Mouse (Mus musculus) heart, embryonic 10.5 days (tissue): Measurements from ENCODE around the gene Taldo1. TPM values are rescaled to one million over a fixed set of nuclear protein-coding genes. Genes with fewer than 3 reads are reported as not detected.
A peak's percentile ranks its signal among the peaks of the same experiment; 100 is the strongest.

Experiments used
- DNase-seq: peaks from one replicate; pipeline ENCODE4 v3.0.0-alpha.2; 2017; ENCODE audit warnings: low spot score
- H3K27ac ChIP-seq: fragments of 300-500 bp; sonication (generic); 2 replicates; pipeline ENCODE4 v1.5.1; 2016; ENCODE audit warnings: mild to moderate bottlenecking
- H3K27me3 ChIP-seq: fragments of 300-500 bp; sonication (generic); 2 replicates; pipeline ENCODE4 v1.6.1; 2016; ENCODE audit warnings: mild to moderate bottlenecking; ENCODE audit not compliant: poor library complexity, insufficient read depth, severe bottlenecking
- H3K36me3 ChIP-seq: fragments of 300-500 bp; sonication (generic); 2 replicates; pipeline ENCODE4 v1.6.1; 2016; ENCODE audit warnings: mild to moderate bottlenecking, moderate library complexity
- H3K4me1 ChIP-seq: fragments of 300-500 bp; sonication (generic); 2 replicates; pipeline ENCODE4 v1.6.1; 2016; ENCODE audit warnings: mild to moderate bottlenecking
- H3K4me3 ChIP-seq: fragments of 300-500 bp; sonication (generic); 2 replicates; pipeline ENCODE4 v1.5.1; 2016; ENCODE audit warnings: mild to moderate bottlenecking, moderate library complexity
- H3K9me3 ChIP-seq: fragments of 300-500 bp; sonication (generic); 2 replicates; pipeline ENCODE4 v1.6.1; 2016; ENCODE audit warnings: mild to moderate bottlenecking, moderate library complexity
- WGBS: fragments of 180-500 bp; shearing (Covaris S2); methylation state at CpG from one replicate; pipeline ENCODE4 v1.1.7; 2016; 5-methylcytosine and 5-hydroxymethylcytosine counted together
- polyA plus RNA-seq: library from polyadenylated mRNA; unstranded; fragments of >200 nt; fragmentation: Nextera tagmentation; extraction: Ambion mirVana; gene quantifications from 2 replicates; pipeline ENCODE4 v1.2.1, GENCODE M21; 2016

The Taldo1 gene
- polyA plus RNA-seq, 1 experiment from 2014 or later: 285 TPM

DNA sequence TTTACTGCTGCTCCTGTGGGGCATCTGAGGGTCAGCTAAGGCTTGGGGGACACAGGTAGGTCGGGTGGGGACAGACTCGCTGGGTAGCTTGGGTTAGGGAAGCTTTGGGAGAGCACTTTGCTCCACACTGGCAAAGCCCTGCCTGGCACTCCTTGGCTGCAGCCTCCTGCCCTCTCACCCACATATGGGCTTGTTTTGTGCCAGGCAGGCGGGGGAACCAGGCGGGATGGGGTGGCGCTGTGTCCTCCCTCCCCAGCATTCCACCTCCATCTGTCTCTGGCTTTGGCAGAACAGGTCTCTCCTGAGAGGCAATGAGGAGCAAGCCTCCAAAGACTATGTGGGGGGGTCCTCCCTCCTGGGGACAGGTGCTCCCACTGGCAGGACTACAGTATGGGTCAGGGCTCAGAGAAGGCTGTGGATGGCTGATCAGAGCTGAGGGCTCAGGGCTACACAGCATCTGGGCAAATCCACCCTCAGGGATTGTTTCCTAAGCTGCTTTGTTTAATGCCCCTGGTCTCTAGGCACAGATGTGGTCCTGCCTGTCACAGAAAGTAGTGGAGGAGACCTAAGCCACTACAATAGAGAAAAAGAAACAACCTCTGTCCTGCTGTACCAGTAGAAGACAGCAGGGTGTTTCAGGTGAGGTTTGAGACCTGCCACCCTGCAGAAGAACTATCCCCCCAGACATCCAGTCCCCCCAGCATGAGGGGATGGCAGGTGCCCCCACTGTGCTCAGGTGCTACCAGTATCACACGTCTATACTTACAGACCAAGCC lies 40.9 kb downstream of the Taldo1 start:
- Histone ChIP-seq H3K4me1 (peaks cover 76% of the 10 kb centered on the region), H3K4me3 (no peak overlapping the region), H3K27ac (no peak overlapping the region), H3K36me3 (peaks cover 37% of the 10 kb centered on the region), H3K27me3 (no peaks in the 10 kb centered on the region), H3K9me3 (no peaks in the 10 kb centered on the region)
- 89% methylated on average over 6 of the region's 6 CpGs for WGBS
- DNase-seq: no peak

DNA sequence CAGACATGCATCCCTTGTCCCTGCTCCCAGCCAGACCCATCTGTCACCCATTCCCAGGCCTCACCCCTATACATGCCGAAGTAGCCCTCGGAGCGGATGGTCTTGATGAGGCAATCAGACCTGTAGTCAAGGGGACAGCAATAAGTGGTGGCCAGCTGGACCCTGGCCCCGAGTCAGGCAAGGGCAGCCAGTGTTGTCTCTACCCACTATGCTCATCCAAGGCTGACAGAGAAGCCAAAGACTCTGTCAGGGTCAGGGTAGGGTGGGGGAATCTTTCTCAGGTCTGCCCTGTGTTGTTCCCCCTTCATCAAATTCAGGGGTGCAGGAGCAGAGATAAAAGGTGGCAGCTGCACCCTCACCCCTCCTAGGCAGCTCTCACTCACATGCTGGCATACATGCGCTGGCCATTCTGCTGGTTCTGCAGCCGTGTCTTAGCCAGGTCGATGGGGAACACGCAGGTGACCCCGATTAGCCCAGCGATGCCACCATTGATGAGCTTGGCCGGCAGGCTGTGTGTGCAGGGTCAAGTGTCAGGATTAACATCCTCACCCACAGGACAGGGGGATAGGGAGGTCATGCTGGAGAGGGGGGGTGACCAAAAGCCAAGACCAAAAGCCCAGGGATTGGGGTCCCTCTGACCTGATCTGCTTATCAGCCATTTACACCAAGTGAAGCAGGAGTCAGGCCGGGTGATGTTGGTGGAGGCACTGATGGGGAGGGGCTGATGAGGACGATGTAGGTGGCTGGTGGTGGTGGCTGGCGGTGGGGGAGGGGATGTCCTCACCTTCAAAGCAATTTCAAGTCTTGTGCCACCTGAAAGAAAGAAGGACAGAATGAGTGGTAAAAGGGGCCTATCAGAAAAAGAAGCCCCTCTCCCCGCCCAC lies 41.8 kb downstream of the Taldo1 start:
- Histone ChIP-seq H3K27ac (peak overlapping the region; percentile 77), H3K36me3 (peaks cover 45% of the 10 kb centered on the region), H3K4me1 (peaks cover 68% of the 10 kb centered on the region), H3K4me3 (peak overlapping the region; percentile 63), H3K27me3 (no peaks in the 10 kb centered on the region), H3K9me3 (no peaks in the 10 kb centered on the region)
- no peak for DNase-seq
- WGBS: 75% methylated on average over 15 of the region's 15 CpGs

DNA sequence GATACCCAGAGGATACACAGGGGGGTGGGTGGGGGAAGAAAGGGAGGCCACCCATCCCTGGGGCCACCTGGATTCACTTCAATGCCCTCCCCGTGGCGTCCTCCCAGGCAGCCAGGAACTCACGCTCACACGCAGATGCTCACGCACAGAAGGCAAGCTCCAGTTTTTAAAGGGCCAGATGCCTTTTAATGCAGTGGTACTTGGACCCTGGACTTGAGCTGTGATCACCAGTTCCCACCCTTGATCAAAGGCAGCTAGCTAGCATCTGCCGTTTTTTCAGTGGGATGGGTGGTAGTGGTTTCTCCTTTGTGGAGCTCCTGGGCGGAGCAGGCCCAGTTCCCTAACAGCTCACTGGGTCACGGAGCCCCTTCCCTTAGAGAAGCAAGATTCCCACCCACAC lies 42.5 kb downstream of the Taldo1 start:
- peaks cover 52% of the 10 kb centered on the region for H3K36me3 ChIP-seq
- H3K27ac ChIP-seq: peak overlapping the region; percentile 77
- no peak for DNase-seq
- 17% methylated on average over 8 of the region's 8 CpGs for WGBS
- H3K4me3 ChIP-seq: peak overlapping the region; percentile 63
- H3K27me3 ChIP-seq: no peaks in the 10 kb centered on the region
- peaks cover 61% of the 10 kb centered on the region for H3K4me1 ChIP-seq
- no peaks in the 10 kb centered on the region for H3K9me3 ChIP-seq

DNA sequence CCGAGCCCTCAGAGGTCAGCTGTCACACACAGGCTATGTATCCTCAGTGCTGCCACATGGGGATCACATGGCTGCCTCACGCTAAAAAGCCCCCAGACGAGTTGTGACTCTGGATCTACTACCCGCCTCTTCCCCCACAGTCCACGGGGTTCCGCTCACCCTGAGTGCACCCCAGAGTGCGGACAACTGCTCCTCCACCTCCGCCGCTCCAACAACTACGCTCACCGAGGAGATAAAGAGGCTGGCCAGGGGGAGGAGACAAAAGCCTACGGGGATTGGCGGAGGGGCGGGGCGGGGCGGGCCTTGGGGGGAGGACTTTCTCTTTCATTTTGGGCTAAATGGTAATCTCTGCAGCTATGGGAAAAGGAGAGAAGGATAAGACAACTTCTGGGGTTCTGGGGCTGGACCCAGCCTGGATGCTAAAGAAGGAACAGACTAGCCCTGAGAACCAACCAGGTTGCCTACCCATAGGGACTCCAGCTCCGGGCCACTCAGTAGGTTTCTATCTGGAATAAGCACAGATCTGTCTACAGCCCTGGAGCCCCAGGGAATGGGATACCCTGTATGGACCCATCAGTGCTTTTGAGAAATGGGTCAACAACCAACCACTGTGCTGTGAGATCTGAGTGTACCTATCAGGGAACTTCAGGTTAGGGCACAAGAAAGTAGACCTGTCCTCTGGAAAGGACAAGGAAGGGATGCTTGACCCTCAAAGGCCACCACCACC lies 43.3 kb downstream of the Taldo1 start:
- H3K36me3 ChIP-seq: peaks cover 59% of the 10 kb centered on the region
- 4% methylated on average over 17 of the region's 17 CpGs for WGBS

DNA sequence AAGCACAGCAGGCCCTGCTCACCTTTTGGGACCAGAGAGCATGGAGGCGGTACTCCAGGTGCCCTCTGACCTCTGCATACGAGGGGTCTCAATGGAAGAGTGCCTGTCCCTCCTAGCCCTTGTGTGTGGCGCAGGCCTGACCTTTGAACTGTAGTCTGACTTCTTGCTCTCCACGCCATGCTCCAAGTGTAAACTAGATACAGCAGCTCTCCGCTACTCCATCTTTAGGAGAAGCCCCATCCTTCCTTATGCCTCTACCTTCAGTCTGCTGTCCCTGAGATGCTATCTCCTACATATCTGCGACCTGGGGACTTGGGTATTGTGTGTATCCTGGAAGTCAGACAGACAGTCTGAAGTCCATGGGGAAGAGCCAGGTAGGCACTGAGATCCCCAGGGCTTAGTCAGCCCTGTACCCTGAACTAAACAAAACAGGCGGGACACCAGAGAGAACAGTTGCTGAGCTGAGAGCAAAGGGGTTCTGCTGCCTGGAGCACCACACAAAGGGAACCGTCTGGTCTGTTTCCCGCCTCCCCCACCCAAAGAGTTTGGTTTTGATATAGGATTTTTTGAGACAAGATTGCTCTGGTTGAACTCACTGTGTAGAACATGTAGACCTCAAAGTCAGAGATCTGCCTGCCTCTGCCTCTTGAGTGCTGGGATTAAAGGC lies 44.0 kb downstream of the Taldo1 start:
- Histone ChIP-seq H3K36me3 (peaks cover 59% of the 10 kb centered on the region), H3K27ac (no peak overlapping the region)

More for the DNA sequence above, 43.3 kb downstream of the Taldo1 start:
- no peaks in the 10 kb centered on the region for H3K9me3 ChIP-seq
- DNase-seq: peak; percentile 90
- H3K4me3 ChIP-seq: peak overlapping the region; percentile 63
- H3K4me1 ChIP-seq: peaks cover 54% of the 10 kb centered on the region
- no peaks in the 10 kb centered on the region for H3K27me3 ChIP-seq
- H3K27ac ChIP-seq: peak overlapping the region; percentile 77

DNA sequence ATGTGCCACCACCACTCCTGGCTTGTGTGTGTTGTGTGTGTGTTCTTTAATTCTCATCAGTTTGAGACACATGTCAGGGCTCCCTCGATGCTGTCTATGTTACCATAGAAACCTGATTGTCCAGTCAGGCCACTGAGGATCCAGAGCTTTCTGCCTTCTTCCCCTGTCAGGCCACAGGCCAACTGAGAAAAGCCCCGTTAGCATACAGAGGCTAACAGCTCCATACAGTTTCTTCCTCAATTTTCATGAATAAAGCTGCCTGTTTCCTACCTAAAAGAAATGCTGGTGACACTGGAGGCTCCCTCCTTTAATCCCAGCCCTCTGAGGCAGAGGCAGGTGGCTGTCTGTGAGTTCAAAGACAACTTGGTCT lies 44.5 kb downstream of the Taldo1 start:
- H3K4me1 ChIP-seq: peaks cover 59% of the 10 kb centered on the region
- H3K27ac ChIP-seq: peak overlapping the region; percentile 87
- H3K36me3 ChIP-seq: peaks cover 59% of the 10 kb centered on the region
- no peaks in the 10 kb centered on the region for H3K9me3 ChIP-seq
- DNase-seq: no peak
- H3K27me3 ChIP-seq: no peaks in the 10 kb centered on the region
- H3K4me3 ChIP-seq: peak overlapping the region; percentile 69
- 59% methylated on average over 2 of the region's 2 CpGs for WGBS

More for the DNA sequence above, 44.0 kb downstream of the Taldo1 start:
- Histone ChIP-seq H3K4me1 (peaks cover 54% of the 10 kb centered on the region), H3K9me3 (no peaks in the 10 kb centered on the region), H3K27me3 (no peaks in the 10 kb centered on the region), H3K4me3 (peak overlapping the region; percentile 63)
- DNase-seq: no peak
- 76% methylated on average over 9 of the region's 9 CpGs for WGBS

DNA sequence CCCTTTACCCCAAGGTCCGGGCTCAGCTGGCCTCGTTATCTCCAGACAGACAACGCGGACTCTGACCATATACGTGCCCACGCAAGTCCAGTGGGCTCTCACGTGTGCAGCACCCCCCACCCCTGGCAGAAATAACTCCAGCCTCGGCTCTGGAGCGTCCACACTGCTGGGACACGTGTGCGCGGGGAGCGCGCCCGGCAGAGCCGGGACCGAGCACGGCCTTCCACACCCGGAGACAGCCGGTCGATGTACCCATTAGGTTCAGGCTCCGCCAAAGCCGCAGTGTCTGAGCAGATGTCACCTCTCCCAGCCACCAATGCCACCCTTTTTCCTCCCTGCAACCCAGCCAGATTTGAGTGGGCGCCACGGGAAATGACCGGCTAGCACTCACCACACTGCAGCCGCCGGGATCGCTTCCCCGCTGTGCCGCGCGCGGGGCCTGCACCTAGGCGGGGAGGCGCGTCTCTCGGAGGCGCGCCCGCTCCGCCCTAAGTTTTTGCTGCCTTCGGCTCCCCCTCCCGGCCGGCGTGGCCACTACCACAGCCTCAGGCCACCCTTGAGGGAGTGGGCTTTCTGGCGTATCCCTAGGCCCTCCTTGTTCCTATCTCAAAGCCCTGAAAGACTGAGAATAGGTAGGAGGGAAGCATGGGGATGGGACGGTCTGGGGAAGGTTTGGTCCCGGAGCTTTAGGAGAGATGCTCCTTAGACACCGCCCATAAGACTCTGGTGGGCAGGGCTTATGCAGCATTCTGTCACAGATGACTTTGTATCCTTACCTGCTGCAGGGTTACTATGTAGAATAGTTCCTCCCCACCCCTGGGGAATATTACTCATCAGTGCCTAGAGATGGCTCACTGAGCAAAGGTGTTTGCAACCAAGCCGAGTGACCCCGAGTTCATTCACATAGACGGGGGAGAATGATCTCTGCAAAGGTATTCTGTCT lies 45.5 kb downstream of the Taldo1 start, which contains the start of gene Slc25a22:
Slc25a22 (minus strand) TSS at position 715 of the 943 bp plus-strand sequence.
- Histone ChIP-seq H3K4me1 (peaks cover 69% of the 10 kb centered on the region), H3K9me3 (no peaks in the 10 kb centered on the region), H3K27me3 (no peaks in the 10 kb centered on the region), H3K36me3 (peaks cover 59% of the 10 kb centered on the region), H3K4me3 (peak within 1 kb of the TSS; percentile 69), H3K27ac (peak within 1 kb of the TSS; percentile 87)
- 5% methylated on average over 53 of the region's 53 CpGs for WGBS
- DNase-seq: peak; percentile 92

DNA sequence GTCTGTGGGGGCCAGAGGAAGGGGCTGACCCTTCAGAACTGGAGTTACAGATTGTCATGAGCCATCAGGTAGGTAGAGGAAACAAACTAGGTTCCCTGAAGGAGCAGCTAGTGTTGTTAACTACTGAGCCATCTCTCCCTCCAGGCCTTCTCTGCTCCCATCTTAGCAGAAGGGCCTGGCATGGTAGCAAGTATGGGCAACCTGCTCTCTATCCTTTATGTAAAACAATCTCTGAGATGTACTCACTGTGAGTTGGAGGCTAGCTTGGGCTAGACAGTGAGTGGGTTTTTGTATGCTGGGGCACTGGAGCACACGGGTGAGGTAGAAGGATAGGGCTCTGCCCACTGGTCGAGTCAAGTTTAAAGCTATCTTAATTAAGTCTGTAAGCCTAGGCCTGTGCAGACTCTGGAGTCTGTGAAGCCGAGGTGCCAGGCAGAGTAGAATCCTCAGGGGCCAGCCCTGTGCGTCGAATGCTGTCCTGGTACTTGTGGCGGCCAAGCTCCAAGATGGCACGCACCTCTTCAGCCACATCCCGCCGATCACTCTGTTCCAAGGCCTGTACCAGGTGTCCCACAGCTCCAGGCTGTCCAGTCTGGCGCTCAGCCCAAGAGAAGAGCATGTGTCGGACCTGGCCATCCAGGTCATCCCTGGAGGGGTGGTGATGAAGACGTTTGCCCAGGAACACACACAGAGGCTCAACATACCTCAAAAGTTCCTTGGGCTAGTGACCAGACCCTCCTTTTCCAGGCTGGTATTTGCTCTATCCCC lies 46.4 kb downstream of the Taldo1 start:
- no peak overlapping the region for H3K27ac ChIP-seq
- no peaks in the 10 kb centered on the region for H3K27me3 ChIP-seq
- H3K9me3 ChIP-seq: no peaks in the 10 kb centered on the region
- H3K36me3 ChIP-seq: peaks cover 52% of the 10 kb centered on the region
- no peak for DNase-seq
- H3K4me1 ChIP-seq: peaks cover 71% of the 10 kb centered on the region
- H3K4me3 ChIP-seq: no peak overlapping the region
- 92% methylated on average over 12 of the region's 12 CpGs for WGBS

DNA sequence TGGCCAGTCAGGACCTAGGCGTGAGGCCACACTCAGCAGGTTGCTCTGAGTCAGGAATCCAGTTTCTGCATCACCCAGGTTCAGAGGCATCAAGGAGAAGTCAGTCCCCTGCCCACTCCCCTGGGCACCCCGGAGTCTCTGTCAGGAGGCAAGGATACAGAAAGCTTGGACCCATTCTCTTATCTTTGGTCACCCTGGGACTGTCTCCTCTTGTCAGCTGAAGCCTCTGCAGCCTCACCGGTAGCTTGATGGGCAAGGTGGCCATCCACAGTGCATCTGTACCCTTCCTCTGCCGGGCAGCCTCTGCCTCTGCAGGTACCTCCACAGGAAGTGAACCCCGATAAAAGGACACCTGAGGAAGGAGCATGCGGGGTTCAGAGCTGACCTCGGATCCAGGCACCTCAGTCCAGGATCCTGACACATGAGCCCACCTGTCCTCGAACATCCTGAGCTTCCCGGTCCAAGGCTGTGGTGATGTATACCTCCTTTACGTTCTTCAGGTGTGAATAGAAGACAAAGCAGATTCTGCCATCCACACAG lies 47.2 kb downstream of the Taldo1 start:
- Histone ChIP-seq H3K4me3 (no peak overlapping the region), H3K9me3 (no peaks in the 10 kb centered on the region), H3K36me3 (peaks cover 47% of the 10 kb centered on the region), H3K27ac (no peak overlapping the region), H3K4me1 (peaks cover 67% of the 10 kb centered on the region), H3K27me3 (no peaks in the 10 kb centered on the region)
- WGBS: 92% methylated on average over 10 of the region's 10 CpGs
- no peak for DNase-seq

DNA sequence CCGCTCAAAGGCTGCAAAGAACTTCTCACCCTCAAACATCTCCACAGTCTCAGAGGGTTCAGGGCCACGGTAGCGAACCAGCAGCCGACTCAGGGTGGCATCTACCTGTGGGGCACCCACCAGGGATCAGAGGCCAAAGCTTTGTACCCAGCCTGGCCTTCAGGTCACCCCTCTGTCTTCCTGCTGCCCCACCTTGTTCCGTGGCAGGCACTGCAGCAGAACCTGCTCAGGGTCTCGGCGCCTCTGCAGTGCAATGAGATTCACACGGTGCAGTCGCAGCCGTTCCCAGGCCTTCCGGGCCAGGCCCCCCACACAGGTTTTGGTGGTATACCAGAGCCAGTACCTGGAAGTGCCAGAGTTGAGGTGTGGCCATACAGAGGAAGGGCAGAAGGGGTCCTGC lies 47.8 kb downstream of the Taldo1 start:
- 98% methylated on average over 11 of the region's 11 CpGs for WGBS
- no peaks in the 10 kb centered on the region for H3K9me3 ChIP-seq
- H3K4me1 ChIP-seq: peaks cover 63% of the 10 kb centered on the region
- no peak for DNase-seq
- no peaks in the 10 kb centered on the region for H3K27me3 ChIP-seq
- H3K4me3 ChIP-seq: no peak overlapping the region
- H3K27ac ChIP-seq: no peak overlapping the region
- peaks cover 47% of the 10 kb centered on the region for H3K36me3 ChIP-seq

DNA sequence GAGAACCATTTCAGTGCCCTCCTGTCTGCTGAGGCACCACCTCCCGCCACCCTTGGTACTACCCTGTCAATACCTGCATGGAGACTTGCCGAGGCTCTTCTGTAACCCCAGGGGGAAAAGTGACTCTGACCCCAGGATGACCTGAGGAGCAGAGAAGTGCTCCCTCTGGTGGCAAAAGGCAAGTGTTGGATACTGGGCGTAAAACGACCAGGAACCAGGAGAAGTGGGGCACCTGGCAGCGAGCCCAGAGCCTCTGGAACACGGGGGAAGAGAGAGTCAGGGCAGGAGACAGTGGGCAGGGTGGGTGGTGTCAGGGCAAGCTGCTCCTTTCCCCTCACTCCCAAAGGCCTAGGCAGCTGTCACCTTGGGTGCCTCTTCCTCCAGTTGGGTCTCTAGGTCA lies 48.6 kb downstream of the Taldo1 start:
- DNase-seq: no peak
- H3K36me3 ChIP-seq: peaks cover 47% of the 10 kb centered on the region
- H3K27ac ChIP-seq: 0 out of 2 replicates have a peak overlapping the region, but pooled peaks have one; percentile 12
- no peaks in the 10 kb centered on the region for H3K27me3 ChIP-seq
- no peak overlapping the region for H3K4me3 ChIP-seq
- H3K9me3 ChIP-seq: no peaks in the 10 kb centered on the region
- 30% methylated on average over 6 of the region's 6 CpGs for WGBS
- H3K4me1 ChIP-seq: peaks cover 55% of the 10 kb centered on the region
